Mouse (Mus musculus): ENCODE results near the gene Tcn2.
"Not testable (repeated sequence)": the region's sequence is repeated elsewhere in the genome, so short reads cannot be mapped to it uniquely, and the experiment has no call there.

Gene Tcn2

DNA sequence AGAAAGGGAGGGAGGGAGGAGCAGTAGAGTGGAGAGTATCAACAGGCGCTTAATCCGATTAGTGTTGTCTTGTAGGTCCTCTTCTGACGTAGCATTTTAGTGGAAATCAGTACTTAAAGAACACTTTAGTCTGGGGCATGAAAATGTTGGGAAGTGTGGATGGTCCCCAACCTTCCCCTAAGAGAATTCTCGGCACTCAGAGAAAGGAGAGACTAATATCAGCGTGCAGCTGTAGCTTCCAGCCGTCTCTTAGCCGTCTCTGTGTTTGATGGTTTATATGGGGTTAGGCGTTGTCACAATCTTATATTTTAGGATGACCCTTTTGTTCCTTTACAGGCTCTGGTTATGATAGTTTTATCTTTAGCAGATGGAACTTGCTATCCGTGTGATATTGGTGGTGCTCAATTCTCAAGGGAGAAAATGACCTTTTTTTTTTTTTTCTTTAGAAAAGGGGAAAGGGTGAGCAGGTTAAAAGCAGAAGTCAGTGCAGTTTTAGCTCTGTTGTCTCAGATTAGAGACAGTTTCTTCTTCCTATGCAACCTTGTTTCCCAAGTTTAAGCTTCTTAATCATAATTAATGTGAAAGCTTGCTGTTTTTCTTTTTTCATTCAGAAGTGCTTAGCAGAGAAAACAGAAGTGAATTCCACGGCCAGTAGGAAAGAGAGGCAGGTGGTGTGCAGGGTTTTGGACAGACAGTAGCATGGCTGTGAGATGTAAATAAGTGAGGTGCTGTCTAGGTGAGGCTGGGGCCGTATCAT lies 32.6 kb upstream of the Tcn2 start:
- H3K9me3 ChIP-seq (ENCODE audit: low read length) = no peaks in the 10 kb centered on the region
- peaks cover 40% of the 10 kb centered on the region for H3K36me3 ChIP-seq (ENCODE audit: insufficient read depth, low read length)
- no peaks in the 10 kb centered on the region for H3K27me3 ChIP-seq (ENCODE audit: insufficient read depth, low read length)
- peak overlapping the region; percentile 89 for H3K4me3 ChIP-seq (replicated peaks; ENCODE audit: low read length)
- H3K4me1 ChIP-seq (replicated peaks; ENCODE audit: low read depth, low read length) = peaks cover 64% of the 10 kb centered on the region
- TF ChIP-seq NANOG (IDR thresholded peaks at IDR 0.05; ENCODE audit: borderline replicate concordance, low read length) (no peak), POU5F1 (IDR thresholded peaks at IDR 0.05; ENCODE audit: borderline replicate concordance, low read length) (no peak), CTCF (conservative IDR thresholded peaks at IDR 0.05; ENCODE audit: low read length) (no peak)

DNA sequence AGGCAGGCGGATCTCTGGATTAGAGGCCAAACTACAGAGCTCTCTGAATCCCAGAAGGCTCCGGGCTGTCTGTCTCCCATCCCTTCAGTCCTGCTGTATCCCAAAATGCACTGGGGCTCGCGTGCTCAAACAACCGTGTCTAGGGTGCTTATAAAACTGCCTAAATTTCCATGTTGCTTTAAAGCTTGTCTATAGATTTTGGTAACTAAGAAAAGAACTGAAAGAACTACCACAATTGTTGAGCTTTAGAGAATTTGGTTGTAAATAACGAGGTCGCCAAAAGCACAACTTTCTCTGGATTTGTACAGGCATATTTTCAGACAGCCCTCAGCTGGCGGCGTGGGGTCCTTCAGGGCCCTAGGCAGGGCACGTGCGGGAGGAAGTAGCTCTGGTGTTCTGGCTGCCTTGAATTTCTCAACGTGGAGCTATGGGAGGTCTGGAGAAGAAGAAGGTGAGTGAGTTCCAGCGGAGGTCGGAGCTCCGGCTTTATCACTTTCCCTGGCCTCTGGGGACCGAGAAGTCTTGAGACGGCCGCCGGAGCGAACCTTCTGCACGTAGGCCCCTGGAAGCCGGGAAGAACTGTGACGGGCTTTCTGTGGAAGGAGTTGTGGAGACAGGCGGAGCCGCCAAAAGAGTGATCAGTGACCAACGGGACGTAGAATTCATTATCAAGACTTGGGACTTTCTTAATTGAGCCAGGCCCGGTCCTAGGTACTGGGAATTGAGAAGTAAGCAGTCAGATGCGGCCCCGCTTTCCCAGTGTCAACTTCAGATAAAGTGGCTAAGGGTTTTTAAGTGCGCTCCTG lies 31.9 kb upstream of the Tcn2 start, which contains the start of gene Pes1:
TSS of gene Pes1 (plus strand) at position 366 of the 806 bp plus-strand sequence.
- Histone ChIP-seq H3K9me3 (ENCODE audit: low read length) (no peaks in the 10 kb centered on the region), H3K4me1 (replicated peaks; ENCODE audit: low read depth, low read length) (peaks cover 70% of the 10 kb centered on the region), H3K4me3 (replicated peaks; ENCODE audit: low read length) (peak within 1 kb of the TSS; percentile 89), H3K27me3 (ENCODE audit: insufficient read depth, low read length) (no peaks in the 10 kb centered on the region), H3K36me3 (ENCODE audit: insufficient read depth, low read length) (peaks cover 33% of the 10 kb centered on the region)
- no peak for TF ChIP-seq CTCF (conservative IDR thresholded peaks at IDR 0.05; ENCODE audit: low read length)
- TF ChIP-seq NANOG (IDR thresholded peaks at IDR 0.05; ENCODE audit: borderline replicate concordance, low read length) = no peak
- no peak for TF ChIP-seq POU5F1 (IDR thresholded peaks at IDR 0.05; ENCODE audit: borderline replicate concordance, low read length)

- Histone ChIP-seq H3K4me3 (replicated peaks; ENCODE audit: low read length) (peak overlapping the region; percentile 89), H3K9me3 (ENCODE audit: low read length) (no peaks in the 10 kb centered on the region), H3K27me3 (ENCODE audit: insufficient read depth, low read length) (no peaks in the 10 kb centered on the region), H3K36me3 (ENCODE audit: insufficient read depth, low read length) (peaks cover 26% of the 10 kb centered on the region), H3K4me1 (replicated peaks; ENCODE audit: low read depth, low read length) (peaks cover 71% of the 10 kb centered on the region)
- TF ChIP-seq NANOG (IDR thresholded peaks at IDR 0.05; ENCODE audit: borderline replicate concordance, low read length) (no peak), POU5F1 (IDR thresholded peaks at IDR 0.05; ENCODE audit: borderline replicate concordance, low read length) (no peak), CTCF (conservative IDR thresholded peaks at IDR 0.05; ENCODE audit: low read length) (no peak)
Measured at GRCm38 (mm10) chr11:3963155-3963554, 31.2 kb upstream of the Tcn2 start.

DNA sequence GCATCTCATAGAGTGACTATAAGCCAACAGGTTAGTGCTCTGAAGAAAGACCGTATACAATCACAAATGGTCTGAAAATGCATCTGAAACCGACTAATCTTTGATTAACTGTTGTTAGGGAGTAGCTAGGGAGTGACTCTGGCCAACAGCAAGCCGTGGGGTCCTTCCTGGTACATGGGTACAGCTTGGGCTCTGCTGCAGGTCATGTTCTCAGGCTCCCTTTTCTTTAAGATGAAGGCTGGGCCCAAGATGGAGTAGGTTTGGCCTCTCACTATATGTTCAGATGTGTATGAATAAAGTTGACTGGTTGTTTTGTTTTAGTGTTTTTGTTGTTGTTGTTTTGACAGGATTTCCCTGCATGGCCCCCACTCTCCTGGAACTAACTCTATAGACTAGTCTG lies 29.8 kb upstream of the Tcn2 start:
- Histone ChIP-seq H3K36me3 (ENCODE audit: insufficient read depth, low read length) (peaks cover 12% of the 10 kb centered on the region), H3K9me3 (ENCODE audit: low read length) (no peaks in the 10 kb centered on the region), H3K4me1 (replicated peaks; ENCODE audit: low read depth, low read length) (peaks cover 71% of the 10 kb centered on the region), H3K4me3 (replicated peaks; ENCODE audit: low read length) (no peak overlapping the region), H3K27me3 (ENCODE audit: insufficient read depth, low read length) (no peaks in the 10 kb centered on the region)
- no peak for TF ChIP-seq NANOG (IDR thresholded peaks at IDR 0.05; ENCODE audit: borderline replicate concordance, low read length)
- no peak for TF ChIP-seq CTCF (conservative IDR thresholded peaks at IDR 0.05; ENCODE audit: low read length)
- TF ChIP-seq POU5F1 (IDR thresholded peaks at IDR 0.05; ENCODE audit: borderline replicate concordance, low read length) = no peak

DNA sequence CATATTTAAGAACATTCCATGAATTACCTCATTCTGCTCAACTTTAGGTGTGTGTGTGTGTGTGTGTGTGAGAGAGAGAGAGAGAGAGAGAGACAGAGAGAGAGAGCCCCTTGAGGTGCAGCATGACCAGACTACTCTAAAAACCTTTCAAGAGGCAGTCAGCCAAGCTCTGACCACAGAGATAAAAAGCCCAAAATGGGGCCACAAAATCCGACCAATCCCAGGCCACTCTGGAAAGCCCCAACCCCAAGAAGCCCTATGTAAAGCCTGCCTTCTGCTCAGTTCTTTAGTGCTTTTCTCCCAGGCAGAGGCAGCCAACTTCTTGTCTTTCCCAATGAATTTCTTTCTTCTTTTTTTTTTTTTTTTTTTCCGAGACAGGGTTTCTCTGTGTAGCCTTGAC lies 28.9 kb upstream of the Tcn2 start:
- Histone ChIP-seq H3K36me3 (ENCODE audit: insufficient read depth, low read length) (peaks cover 3% of the 10 kb centered on the region), H3K4me3 (replicated peaks; ENCODE audit: low read length) (no peak overlapping the region), H3K4me1 (replicated peaks; ENCODE audit: low read depth, low read length) (peaks cover 71% of the 10 kb centered on the region), H3K27me3 (ENCODE audit: insufficient read depth, low read length) (no peaks in the 10 kb centered on the region), H3K9me3 (ENCODE audit: low read length) (no peaks in the 10 kb centered on the region)
- TF ChIP-seq POU5F1 (IDR thresholded peaks at IDR 0.05; ENCODE audit: borderline replicate concordance, low read length) (no peak), CTCF (conservative IDR thresholded peaks at IDR 0.05; ENCODE audit: low read length) (no peak), NANOG (IDR thresholded peaks at IDR 0.05; ENCODE audit: borderline replicate concordance, low read length) (no peak)

- Histone ChIP-seq H3K4me3 (replicated peaks; ENCODE audit: low read length) (peak overlapping the region; percentile 62), H3K4me1 (replicated peaks; ENCODE audit: low read depth, low read length) (peaks cover 43% of the 10 kb centered on the region)
- not testable (repeated sequence) for H3K36me3 ChIP-seq (ENCODE audit: insufficient read depth, low read length); H3K9me3 ChIP-seq (ENCODE audit: low read length); H3K27me3 ChIP-seq (ENCODE audit: insufficient read depth, low read length)
Measured at GRCm38 (mm10) chr11:3955371-3955770, 23.4 kb upstream of the Tcn2 start.

DNA sequence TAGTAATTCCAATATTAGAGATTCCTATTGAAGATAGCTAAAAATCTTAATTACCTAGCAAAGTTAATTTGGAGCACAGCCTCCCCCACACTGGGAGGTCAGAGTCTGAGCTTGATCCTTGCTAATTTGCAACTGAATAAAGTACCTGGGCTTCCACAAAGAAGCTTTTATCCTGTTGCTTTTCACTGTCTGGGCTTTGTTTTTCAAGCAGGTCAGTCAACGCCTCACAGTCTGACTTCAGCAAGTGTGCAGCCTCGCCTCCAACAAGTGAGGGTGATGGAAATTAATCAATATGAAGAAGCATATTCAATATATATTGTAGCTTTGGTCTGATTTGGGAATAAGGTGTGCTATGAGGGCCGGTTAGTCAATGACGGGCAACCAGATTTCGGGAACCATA lies 22.9 kb upstream of the Tcn2 start:
- H3K9me3 ChIP-seq (ENCODE audit: low read length); H3K27me3 ChIP-seq (ENCODE audit: insufficient read depth, low read length); H3K36me3 ChIP-seq (ENCODE audit: insufficient read depth, low read length): not testable (repeated sequence)
- Histone ChIP-seq H3K4me3 (replicated peaks; ENCODE audit: low read length) (peak overlapping the region; percentile 62), H3K4me1 (replicated peaks; ENCODE audit: low read depth, low read length) (peaks cover 39% of the 10 kb centered on the region)
- peak; percentile 50; the same call in 1 of the 2 replicates for TF ChIP-seq NANOG (IDR thresholded peaks at IDR 0.05; ENCODE audit: borderline replicate concordance, low read length)

GRCm38 (mm10) chr11:3946386-3946785 lies 14.4 kb upstream of the Tcn2 start:
- H3K9me3 ChIP-seq (ENCODE audit: low read length) = no peaks in the 10 kb centered on the region
- no peak for TF ChIP-seq CTCF (conservative IDR thresholded peaks at IDR 0.05; ENCODE audit: low read length)
- no peak for TF ChIP-seq NANOG (IDR thresholded peaks at IDR 0.05; ENCODE audit: borderline replicate concordance, low read length)
- TF ChIP-seq POU5F1 (IDR thresholded peaks at IDR 0.05; ENCODE audit: borderline replicate concordance, low read length) = no peak
- no peaks in the 10 kb centered on the region for H3K36me3 ChIP-seq (ENCODE audit: insufficient read depth, low read length)
- no peaks in the 10 kb centered on the region for H3K27me3 ChIP-seq (ENCODE audit: insufficient read depth, low read length)
- H3K4me3 ChIP-seq (replicated peaks; ENCODE audit: low read length) = peak overlapping the region; percentile 68
- peaks cover 36% of the 10 kb centered on the region for H3K4me1 ChIP-seq (replicated peaks; ENCODE audit: low read depth, low read length)

Data from E14TG2a.4 (cell line).